Mouse (Mus musculus) G1E (cell line): ENCODE results near the gene Tarm1. TPM values are rescaled to one million over a fixed set of nuclear protein-coding genes. Genes with fewer than 3 reads are reported as not detected.

Experiments
- ATAC-seq: 2 replicates; pipeline ENCODE4 v1.8.0; 2016; ENCODE audit warnings: mild to moderate bottlenecking; ENCODE audit not compliant: insufficient number of reproducible peaks, poor library complexity, low FRiP score, severe bottlenecking; ENCODE audit errors: extremely low read depth
- DNase-seq: peaks from one replicate; pipeline ENCODE4 v3.0.0; 2012; ENCODE audit warnings: low spot score
- H3K27me3 ChIP-seq: 2 replicates; pipeline ENCODE4 v1.6.1; 2012; ENCODE audit warnings: mild to moderate bottlenecking, low read length, inconsistent platforms; ENCODE audit not compliant: insufficient read depth
- H3K36me3 ChIP-seq: replicated peaks from 2 replicates; pipeline ENCODE3; 2012; ENCODE audit warnings: mild to moderate bottlenecking, inconsistent platforms
- H3K4me1 ChIP-seq: 2 replicates; pipeline ENCODE4 v1.6.1; 2012; ENCODE audit warnings: low read depth, low read length, inconsistent platforms, mixed read lengths; ENCODE audit not compliant: insufficient read depth
- H3K4me3 ChIP-seq: 2 replicates; pipeline ENCODE4 v1.5.1; 2012; ENCODE audit warnings: low read depth, mild to moderate bottlenecking, inconsistent platforms, low read length, moderate library complexity, mixed read lengths
- H3K9me3 ChIP-seq: replicated peaks from 2 replicates; pipeline ENCODE4 v1.6.1; 2012; ENCODE audit warnings: inconsistent platforms
- CTCF ChIP-seq: IDR thresholded peaks from 2 replicates; pipeline ENCODE4 v1.5.1; 2012; ENCODE audit warnings: low read depth, low read length, inconsistent platforms, mixed read lengths
- GATA1 ChIP-seq: IDR thresholded peaks from 2 replicates; pipeline ENCODE4 v1.6.1; 2012; ENCODE audit warnings: borderline replicate concordance, low read length, inconsistent platforms, mixed read lengths
- GATA2 ChIP-seq: IDR thresholded peaks from 2 replicates; pipeline ENCODE4 v1.6.1; 2012; ENCODE audit warnings: low read depth, low read length, inconsistent platforms, borderline replicate concordance
- POLR2AphosphoS5 ChIP-seq: IDR thresholded peaks from 2 replicates; pipeline ENCODE4 v1.6.1; 2012; ENCODE audit warnings: low read depth, low read length, inconsistent platforms; ENCODE audit not compliant: insufficient replicate concordance
- TAL1 ChIP-seq: conservative IDR thresholded peaks from 2 replicates; pipeline ENCODE4 v1.6.1; 2012; ENCODE audit warnings: low read depth, low read length, inconsistent platforms, mixed read lengths
- polyA plus RNA-seq: library from polyadenylated mRNA; stranded (reverse); fragments of >175 nt; gene quantifications from 2 replicates; pipeline ENCODE4 v1.2.3, GENCODE M21; 2012
- total RNA-seq, 2 experiments: library from RNA; stranded (forward) in 1 of 2; stranded (reverse) in 1 of 2; fragments of 200-1000 nt in 1 of 2; fragments of >200 nt in 1 of 2; fragmentation: Nextera tagmentation in 1 of 2; gene quantifications; 2 replicates each; pipeline ENCODE4 v1.2.3; 2014 to 2017

Gene Tarm1
- total RNA-seq (2014; fragmentation: Nextera tagmentation) = not detected in 2 replicates
- total RNA-seq (2017) = 1.3 TPM in 2 replicates
- not detected in 2 replicates for polyA plus RNA-seq

DNA sequence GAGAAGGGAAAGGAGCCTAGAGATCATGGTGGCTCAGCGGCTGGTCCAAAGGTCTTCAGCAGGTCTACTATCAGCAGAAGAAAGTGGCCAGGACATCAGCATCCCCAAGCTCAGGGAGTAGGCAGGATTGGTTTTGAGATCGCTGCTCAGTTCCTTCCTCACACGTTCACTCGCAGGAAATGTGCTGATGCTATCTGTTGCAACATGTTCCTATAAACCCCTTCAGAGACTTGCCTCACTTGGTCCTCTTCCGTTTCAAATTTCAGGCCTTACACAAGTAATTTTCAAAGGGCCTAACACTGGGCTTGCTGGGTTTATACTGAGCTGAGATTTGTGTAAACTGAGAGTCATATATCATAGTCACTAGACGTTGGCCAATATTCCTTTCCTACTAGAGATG lies at the start of gene Tarm1:
TSS of gene Tarm1 (minus strand) at position 186 of the 400 bp plus-strand sequence.
- no peak for TF ChIP-seq POLR2AphosphoS5
- no peak for TF ChIP-seq TAL1
- no peak for TF ChIP-seq CTCF
- no peak for TF ChIP-seq GATA1
- TF ChIP-seq GATA2 = no peak
- H3K9me3 ChIP-seq = no peaks in the 10 kb centered on the region
- no peaks in the 10 kb centered on the region for H3K4me1 ChIP-seq
- H3K27me3 ChIP-seq = no peaks in the 10 kb centered on the region
- H3K36me3 ChIP-seq = no peaks in the 10 kb centered on the region
- H3K4me3 ChIP-seq = no peak within 1 kb of the TSS
- ATAC-seq (no peak), DNase-seq (no peak)

DNA sequence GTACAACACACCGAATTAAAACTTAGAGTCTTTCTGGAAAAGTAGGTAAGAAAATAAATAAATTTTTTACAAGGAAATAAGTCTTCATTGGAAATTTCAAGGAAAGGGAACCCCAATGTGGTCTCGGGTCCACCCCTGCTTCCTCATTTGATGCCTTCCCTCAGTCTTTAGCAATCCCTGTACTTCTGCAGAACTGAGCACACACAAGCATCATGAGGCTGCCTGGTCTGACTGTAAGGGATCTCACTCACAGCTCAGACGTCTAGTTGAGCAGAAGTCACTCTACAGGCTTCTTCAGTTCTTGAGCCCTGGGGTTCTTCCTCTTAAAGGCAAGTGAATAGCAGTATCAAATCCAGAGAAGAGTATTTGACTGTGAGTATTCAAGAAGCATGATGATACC lies 3.5 kb upstream of the Tarm1 start:
- H3K4me3 ChIP-seq = no peak overlapping the region
- no peaks in the 10 kb centered on the region for H3K9me3 ChIP-seq
- H3K27me3 ChIP-seq = no peaks in the 10 kb centered on the region
- H3K4me1 ChIP-seq = no peaks in the 10 kb centered on the region
- no peak for ATAC-seq
- no peak for TF ChIP-seq TAL1
- no peak for TF ChIP-seq GATA1
- TF ChIP-seq CTCF = no peak
- no peak for TF ChIP-seq GATA2
- TF ChIP-seq POLR2AphosphoS5 = no peak
- DNase-seq = no peak
- no peaks in the 10 kb centered on the region for H3K36me3 ChIP-seq

- no peak for TF ChIP-seq GATA1
- no peak for TF ChIP-seq CTCF
- no peak for TF ChIP-seq TAL1
- TF ChIP-seq POLR2AphosphoS5 = no peak
- H3K36me3 ChIP-seq = no peaks in the 10 kb centered on the region
- no peaks in the 10 kb centered on the region for H3K4me1 ChIP-seq
- no peak overlapping the region for H3K4me3 ChIP-seq
- H3K27me3 ChIP-seq = no peaks in the 10 kb centered on the region
- ATAC-seq (no peak), DNase-seq (no peak)
- H3K9me3 ChIP-seq = no peaks in the 10 kb centered on the region
Observed at GRCm38 (mm10) chr7:3500406-3500805, 2.0 kb downstream of the Tarm1 start.

DNA sequence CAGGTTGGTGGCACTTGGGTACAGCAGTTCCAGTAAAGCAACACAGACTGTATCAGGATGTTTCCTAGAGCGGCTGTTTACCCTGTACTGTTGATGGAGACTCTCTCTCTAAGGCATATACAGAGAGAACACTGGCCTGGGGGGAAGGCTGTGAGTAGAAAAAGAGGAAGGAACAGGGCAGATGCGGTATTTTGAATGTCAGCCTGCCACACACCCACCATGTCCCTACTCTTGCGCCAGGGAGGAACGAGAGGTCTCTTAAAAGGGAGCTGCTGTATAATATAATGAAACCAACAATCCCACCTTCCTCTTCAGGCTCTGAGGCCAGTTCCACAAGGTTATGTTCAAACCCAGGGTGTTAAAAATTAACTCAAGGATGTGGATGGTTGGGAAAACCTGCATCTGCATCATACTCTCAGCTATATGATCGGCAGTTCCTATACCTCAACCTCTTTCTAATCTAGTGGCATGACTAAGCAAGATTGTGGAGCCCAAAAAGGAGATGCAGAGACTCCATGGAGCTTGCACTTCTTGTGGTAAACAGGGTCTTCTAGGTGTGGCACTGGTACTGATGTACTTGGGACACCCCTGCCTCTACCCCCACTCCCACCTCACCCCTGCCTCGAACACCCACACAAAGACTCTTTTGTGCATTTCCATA lies 20.3 kb downstream of the Tarm1 start:
- TF ChIP-seq TAL1 = no peak
- TF ChIP-seq GATA1 = no peak
- TF ChIP-seq CTCF = no peak
- no peak for TF ChIP-seq POLR2AphosphoS5
- TF ChIP-seq GATA2 = no peak
- Histone ChIP-seq H3K4me3 (no peak overlapping the region), H3K36me3 (no peaks in the 10 kb centered on the region), H3K4me1 (no peaks in the 10 kb centered on the region), H3K27me3 (no peaks in the 10 kb centered on the region), H3K9me3 (0 out of 2 replicates have a peak, but pooled peaks cover 2% of the 10 kb centered on the region)
- DNase-seq (no peak), ATAC-seq (no peak)

DNA sequence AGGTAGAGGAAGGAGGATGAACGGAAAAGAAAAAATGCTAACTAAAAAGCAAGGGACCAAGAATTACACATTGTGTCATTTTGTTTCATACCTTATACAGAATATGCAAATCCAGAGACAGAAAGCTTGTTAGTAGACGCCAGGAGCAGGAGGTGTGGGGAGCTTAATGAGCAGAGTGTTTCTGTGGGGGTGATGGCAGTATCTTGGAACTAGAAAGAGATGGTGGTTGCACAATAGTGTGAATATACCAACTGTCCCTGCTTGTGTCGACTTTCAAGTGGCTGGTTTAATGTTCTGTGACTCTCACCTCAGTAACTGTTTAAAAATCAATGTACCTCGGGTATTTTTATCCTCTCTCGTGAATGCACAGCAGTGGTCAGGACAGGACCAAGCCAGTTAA lies 25.7 kb downstream of the Tarm1 start:
- peaks cover 2% of the 10 kb centered on the region; the same call in 1 of the 2 replicates for H3K27me3 ChIP-seq
- H3K36me3 ChIP-seq = no peaks in the 10 kb centered on the region
- ATAC-seq (no peak), DNase-seq (no peak)
- 0 out of 2 replicates have a peak, but pooled peaks cover 2% of the 10 kb centered on the region for H3K9me3 ChIP-seq
- H3K4me1 ChIP-seq = no peaks in the 10 kb centered on the region
- TF ChIP-seq CTCF (no peak), GATA2 (no peak), POLR2AphosphoS5 (no peak), GATA1 (no peak), TAL1 (no peak)
- H3K4me3 ChIP-seq = no peak overlapping the region

GRCm38 (mm10) chr7:3474291-3475080 lies 27.9 kb downstream of the Tarm1 start:
- Histone ChIP-seq H3K9me3 (no peaks in the 10 kb centered on the region), H3K36me3 (no peaks in the 10 kb centered on the region), H3K4me1 (no peaks in the 10 kb centered on the region), H3K4me3 (no peak overlapping the region), H3K27me3 (peaks cover 2% of the 10 kb centered on the region; the same call in 1 of the 2 replicates)
- no peak for DNase-seq
- TF ChIP-seq GATA2 (no peak), GATA1 (no peak), TAL1 (no peak), POLR2AphosphoS5 (no peak), CTCF (no peak)
- ATAC-seq = no peak
